Mouse (Mus musculus): ENCODE measurements around the gene Nfia.

The Nfia gene

GRCm38 (mm10) chr4:97766100-97766499 lies 6.4 kb upstream of the Nfia start:
- no peak for DNase-seq (ENCODE audit: low read depth)

- DNase-seq (ENCODE audit: low read depth) = no peak
Observed at GRCm38 (mm10) chr4:97767025-97767424, 5.5 kb upstream of the Nfia start.

GRCm38 (mm10) chr4:97767516-97767915 lies 5.0 kb upstream of the Nfia start:
- no peak for DNase-seq (ENCODE audit: low read depth)

GRCm38 (mm10) chr4:97769861-97770260 lies 2.7 kb upstream of the Nfia start:
- DNase-seq (ENCODE audit: low read depth) = no peak

GRCm38 (mm10) chr4:97771426-97771825 lies 1.1 kb upstream of the Nfia start:
- peak; percentile 32 for DNase-seq (ENCODE audit: low read depth)

GRCm38 (mm10) chr4:97772084-97772484 lies 450 bp upstream of the Nfia start:
- peak; percentile 98 for DNase-seq (ENCODE audit: low read depth)

- DNase-seq (ENCODE audit: low read depth) = peak; percentile 100
Observed at GRCm38 (mm10) chr4:97773110-97773593, 618 bp downstream of the Nfia start.

GRCm38 (mm10) chr4:97773791-97774190 lies 1.3 kb downstream of the Nfia start:
- no peak for DNase-seq (ENCODE audit: low read depth)

- DNase-seq (ENCODE audit: low read depth) = peak; percentile 60
Observed at GRCm38 (mm10) chr4:97774446-97774950, 2.0 kb downstream of the Nfia start.

GRCm38 (mm10) chr4:97775059-97775458 lies 2.5 kb downstream of the Nfia start:
- DNase-seq (ENCODE audit: low read depth) = peak; percentile 93

- peak; percentile 62 for DNase-seq (ENCODE audit: low read depth)
Observed at GRCm38 (mm10) chr4:97775494-97776265, 3.1 kb downstream of the Nfia start.

GRCm38 (mm10) chr4:97776388-97777080 lies 4.0 kb downstream of the Nfia start:
- DNase-seq (ENCODE audit: low read depth) = peak; percentile 61

GRCm38 (mm10) chr4:97777081-97777705 lies 4.7 kb downstream of the Nfia start:
- peak; percentile 71 for DNase-seq (ENCODE audit: low read depth)

GRCm38 (mm10) chr4:97777706-97778176 lies 5.2 kb downstream of the Nfia start, which contains the start of gene E130114P18Rik:
E130114P18Rik (minus strand) TSS chr4:97778078.
- DNase-seq (ENCODE audit: low read depth) = peak; percentile 79

- peak; percentile 62 for DNase-seq (ENCODE audit: low read depth)
Observed at GRCm38 (mm10) chr4:97778211-97779002, 5.9 kb downstream of the Nfia start.

GRCm38 (mm10) chr4:97779003-97779930 lies 6.7 kb downstream of the Nfia start:
- DNase-seq (ENCODE audit: low read depth) = peak; percentile 58

- DNase-seq (ENCODE audit: low read depth) = peak; percentile 14
Observed at GRCm38 (mm10) chr4:97780024-97780423, 7.5 kb downstream of the Nfia start.

GRCm38 (mm10) chr4:97780666-97781435 lies 8.3 kb downstream of the Nfia start:
- DNase-seq (ENCODE audit: low read depth) = peak; percentile 59

GRCm38 (mm10) chr4:97782069-97782468 lies 9.5 kb downstream of the Nfia start:
- no peak for DNase-seq (ENCODE audit: low read depth)

- DNase-seq (ENCODE audit: low read depth) = no peak
Observed at GRCm38 (mm10) chr4:97782497-97782896, 10.0 kb downstream of the Nfia start.
